Mouse (Mus musculus) CH12.LX (cell line): ENCODE data around the gene Raf1.

ENCODE experiments used
- CTCF ChIP-seq, 2 experiments: IDR thresholded peaks in 1 of 2; conservative IDR thresholded peaks in 1 of 2; 2 replicates each; pipeline ENCODE4 v1.5.1; 2011 to 2012; ENCODE audit warnings: low read depth in 2 of 2, low read length in 2 of 2, improper control_type of control experiment in 1 of 2, inconsistent platforms in 1 of 2, mild to moderate bottlenecking in 1 of 2, moderate library complexity in 1 of 2
- ELF1 ChIP-seq: IDR thresholded peaks from 2 replicates; pipeline ENCODE4 v1.6.1; 2014; ENCODE audit warnings: low read depth, mild to moderate bottlenecking, inconsistent platforms, low read length, improper control_type of control experiment
- HCFC1 ChIP-seq: IDR thresholded peaks from 2 replicates; pipeline ENCODE4 v1.6.1; 2012; ENCODE audit warnings: low read depth, mild to moderate bottlenecking, inconsistent platforms, low read length, improper control_type of control experiment
- IRF4 ChIP-seq: IDR thresholded peaks from 2 replicates; pipeline ENCODE4 v1.6.1; 2014; ENCODE audit warnings: low read depth, mild to moderate bottlenecking, inconsistent platforms, low read length, improper control_type of control experiment
- MAFK ChIP-seq: IDR thresholded peaks from 2 replicates; pipeline ENCODE4 v1.6.1; 2011; ENCODE audit warnings: low read length, improper control_type of control experiment; ENCODE audit not compliant: insufficient replicate concordance
- POLR2A ChIP-seq: IDR thresholded peaks from 2 replicates; pipeline ENCODE4 v1.6.1; 2011; ENCODE audit warnings: low read depth, mild to moderate bottlenecking, improper control_type of control experiment, low read length
- RAD21 ChIP-seq: IDR thresholded peaks from 2 replicates; pipeline ENCODE4 v1.6.1; 2011; ENCODE audit warnings: low read depth, mild to moderate bottlenecking, low read length, improper control_type of control experiment, moderate library complexity
- RCOR1 ChIP-seq: conservative IDR thresholded peaks from 2 replicates; pipeline ENCODE4 v1.6.1; 2012; ENCODE audit warnings: low read depth, mild to moderate bottlenecking, inconsistent platforms, low read length, improper control_type of control experiment
- ZNF384 ChIP-seq: IDR thresholded peaks from 2 replicates; pipeline ENCODE4 v1.6.1; 2012; ENCODE audit warnings: low read depth, low read length, improper control_type of control experiment, inconsistent platforms

DNA sequence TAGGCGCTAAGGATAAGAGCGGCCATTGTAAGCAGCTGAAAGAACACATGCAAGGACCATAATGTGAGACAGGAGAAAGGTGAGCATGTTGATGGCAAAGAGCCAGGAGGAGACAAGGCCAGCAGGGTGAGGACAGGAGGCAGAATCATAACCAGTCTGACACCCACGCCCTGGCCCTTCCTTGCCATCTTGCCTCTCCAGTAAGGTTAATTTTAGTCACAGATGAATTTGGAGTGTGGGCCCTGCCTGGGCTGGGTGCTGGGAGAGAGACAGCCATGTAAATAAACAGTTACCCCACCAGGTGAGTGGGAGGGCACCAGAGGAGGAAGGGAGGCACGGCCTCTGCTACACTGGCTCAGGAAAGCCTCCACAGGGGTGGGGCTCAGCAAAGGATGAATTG, 4.6 kb upstream of the Raf1 start:
- TF ChIP-seq RCOR1: no peak
- TF ChIP-seq ELF1: no peak
- TF ChIP-seq POLR2A: no peak
- TF ChIP-seq RAD21: no peak
- TF ChIP-seq HCFC1: no peak
- TF ChIP-seq CTCF (conservative IDR thresholded peaks at IDR 0.05 in 1 of 2, IDR thresholded peaks at IDR 0.05 in 1 of 2; ENCODE audit: low read depth in 2 of 2, low read length in 2 of 2): no peak
- TF ChIP-seq IRF4: no peak
- TF ChIP-seq MAFK: no peak
- TF ChIP-seq ZNF384: no peak
